Mouse (Mus musculus) lung, postnatal 0 days (tissue): ENCODE results near the gene Hist2h3c1. TPM values are rescaled to one million over a fixed set of nuclear protein-coding genes. Genes with fewer than 3 reads are reported as not detected.

Experiments
- ATAC-seq: fragments of 200-750 bp; cut with Nextera tagmentation; 2 replicates; pipeline ENCODE4 v1.8.0; 2017; ENCODE audit warnings: moderate library complexity
- DNase-seq: peaks from one replicate; pipeline ENCODE4 v3.0.0-alpha.2; 2016; ENCODE audit warnings: low spot score
- H3K27ac ChIP-seq: fragments of 300-500 bp; sonication (generic); 2 replicates; pipeline ENCODE4 v1.5.1; 2014; ENCODE audit warnings: antibody characterized with exemption, mild to moderate bottlenecking, low read length, mixed read lengths
- H3K27me3 ChIP-seq: fragments of 300-500 bp; sonication (generic); replicated peaks from 2 replicates; pipeline ENCODE4 v1.6.1; 2014; ENCODE audit warnings: low read length, mixed read lengths; ENCODE audit not compliant: insufficient read depth
- H3K36me3 ChIP-seq: fragments of 300-500 bp; sonication (generic); 2 replicates; pipeline ENCODE4 v1.6.1; 2014; ENCODE audit warnings: low read length, mixed read lengths; ENCODE audit not compliant: insufficient read depth
- H3K4me1 ChIP-seq: fragments of 300-500 bp; sonication (generic); 2 replicates; pipeline ENCODE4 v1.6.1; 2014; ENCODE audit warnings: antibody characterized with exemption, low read depth, low read length, mixed read lengths; ENCODE audit not compliant: insufficient read depth
- H3K4me2 ChIP-seq: fragments of 300-500 bp; sonication (generic); replicated peaks from 2 replicates; pipeline ENCODE4 v1.6.1; 2014; ENCODE audit warnings: low read depth, mild to moderate bottlenecking, low read length, moderate library complexity, mixed read lengths
- H3K4me3 ChIP-seq: fragments of 300-500 bp; sonication (generic); 2 replicates; pipeline ENCODE4 v1.5.1; 2014; ENCODE audit warnings: low read depth, low read length
- H3K9ac ChIP-seq: fragments of 300-500 bp; sonication (generic); replicated peaks from 2 replicates; pipeline ENCODE4 v1.6.1; 2014; ENCODE audit warnings: low read depth, mild to moderate bottlenecking
- H3K9me3 ChIP-seq: fragments of 300-500 bp; sonication (generic); 2 replicates; pipeline ENCODE4 v1.6.1; 2016; ENCODE audit warnings: low read length, mixed read lengths
- CTCF ChIP-seq: IDR thresholded peaks from 2 replicates; pipeline ENCODE4 v1.5.1; 2016; ENCODE audit warnings: antibody characterized with exemption, mild to moderate bottlenecking
- EP300 ChIP-seq: IDR thresholded peaks from 2 replicates; pipeline ENCODE4 v1.6.1; 2016; ENCODE audit warnings: antibody characterized with exemption, mild to moderate bottlenecking, control low read depth
- WGBS: fragments of 180-500 bp; shearing (Covaris S2); extraction: QIAGEN DNeasy Blood & Tissue Kit; methylation state at CpG from one replicate; pipeline ENCODE4 v1.1.7; 2014; 5-methylcytosine and 5-hydroxymethylcytosine counted together
- polyA plus RNA-seq: library from polyadenylated mRNA; unstranded; fragments of >200 nt; fragmentation: Nextera tagmentation; extraction: Ambion mirVana; gene quantifications from 2 replicates; pipeline ENCODE4 v1.2.1, GENCODE M21; 2015

The Hist2h3c1 gene
- polyA plus RNA-seq, 1 experiment from 2014 or later: not detected

DNA sequence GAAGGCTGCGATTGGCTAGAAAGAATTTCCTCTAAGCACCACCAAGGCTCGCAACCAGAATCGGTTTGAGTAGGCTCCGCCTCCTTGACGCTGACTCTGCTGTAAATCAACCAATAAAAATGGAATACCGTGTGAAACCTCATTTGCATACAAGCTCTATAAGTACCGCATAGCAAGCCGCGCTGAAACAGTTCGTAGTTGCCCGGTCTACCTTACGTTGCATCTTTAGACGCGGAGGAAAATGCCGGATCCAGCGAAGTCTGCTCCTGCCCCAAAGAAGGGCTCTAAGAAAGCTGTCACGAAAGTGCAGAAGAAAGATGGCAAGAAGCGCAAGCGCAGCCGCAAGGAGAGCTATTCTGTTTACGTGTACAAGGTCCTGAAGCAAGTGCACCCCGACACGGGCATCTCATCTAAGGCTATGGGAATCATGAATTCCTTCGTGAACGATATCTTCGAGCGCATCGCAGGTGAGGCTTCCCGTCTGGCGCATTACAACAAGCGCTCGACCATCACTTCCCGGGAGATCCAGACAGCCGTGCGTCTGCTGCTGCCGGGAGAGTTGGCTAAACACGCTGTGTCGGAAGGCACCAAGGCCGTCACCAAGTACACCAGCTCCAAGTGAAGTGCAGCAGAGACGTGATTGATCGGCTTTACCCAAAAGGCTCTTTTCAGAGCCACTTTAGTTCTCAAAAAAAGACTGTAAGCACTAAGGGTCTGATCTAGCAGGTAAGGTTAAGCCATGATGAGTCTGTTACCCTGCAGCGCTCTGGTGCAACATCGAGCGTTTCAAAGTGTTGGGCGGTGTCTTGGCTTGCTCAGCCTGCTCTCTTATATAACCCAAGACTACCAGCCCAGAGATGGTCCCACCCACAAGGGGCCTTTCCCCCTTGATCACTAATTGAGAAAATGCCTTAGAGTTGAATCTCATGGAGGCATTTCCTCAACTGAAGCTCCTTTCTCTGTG, 23.3 kb downstream of the Hist2h3c1 start, which contains the start of gene Hist2h2bb:
Hist2h2bb (plus strand) TSS at position 242 of the 964 bp plus-strand sequence.
- no peaks in the 10 kb centered on the region for H3K27me3 ChIP-seq
- DNase-seq: peak; percentile 99
- H3K4me1 ChIP-seq: no peaks in the 10 kb centered on the region
- peak within 1 kb of the TSS; percentile 92 for H3K27ac ChIP-seq
- no peaks in the 10 kb centered on the region for H3K9me3 ChIP-seq
- peak within 1 kb of the TSS; percentile 87 for H3K4me2 ChIP-seq
- no peak for TF ChIP-seq EP300
- no peak for TF ChIP-seq CTCF
- peak within 1 kb of the TSS; percentile 42 for H3K9ac ChIP-seq
- peak within 1 kb of the TSS; percentile 49 for H3K4me3 ChIP-seq
- WGBS: under 1% methylated on average over 45 of the region's 45 CpGs
- ATAC-seq: peak; percentile 96
- H3K36me3 ChIP-seq: no peaks in the 10 kb centered on the region

- H3K4me1 ChIP-seq: peaks cover 3% of the 10 kb centered on the region; the same call in 1 of the 2 replicates
- H3K9ac ChIP-seq: no peak overlapping the region
- ATAC-seq (no peak), DNase-seq (no peak)
- TF ChIP-seq EP300 (no peak), CTCF (no peak)
- H3K27ac ChIP-seq: no peak overlapping the region
- no peaks in the 10 kb centered on the region for H3K27me3 ChIP-seq
- no peaks in the 10 kb centered on the region for H3K9me3 ChIP-seq
- no peak overlapping the region for H3K4me2 ChIP-seq
- WGBS: 86% methylated on average over 17 of the region's 17 CpGs
- H3K4me3 ChIP-seq: no peak overlapping the region
- no peaks in the 10 kb centered on the region for H3K36me3 ChIP-seq
These were observed 27.3 kb downstream of the Hist2h3c1 start for GRCm38 (mm10) chr3:96273591-96274465.

GRCm38 (mm10) chr3:96277428-96277799, 30.9 kb downstream of the Hist2h3c1 start:
- H3K4me2 ChIP-seq: peak overlapping the region; percentile 73
- peak overlapping the region; percentile 43 for H3K27ac ChIP-seq
- TF ChIP-seq EP300: no peak
- TF ChIP-seq CTCF: peak; percentile 40
- no peak overlapping the region for H3K9ac ChIP-seq
- peak overlapping the region; percentile 45 for H3K4me3 ChIP-seq
- ATAC-seq: peak; percentile 52
- H3K4me1 ChIP-seq: peaks cover 3% of the 10 kb centered on the region; the same call in 1 of the 2 replicates
- no peaks in the 10 kb centered on the region for H3K27me3 ChIP-seq
- no peaks in the 10 kb centered on the region for H3K9me3 ChIP-seq
- H3K36me3 ChIP-seq: no peaks in the 10 kb centered on the region
- WGBS: 13% methylated on average over 7 of the region's 8 CpGs
- DNase-seq: peak; percentile 64

DNA sequence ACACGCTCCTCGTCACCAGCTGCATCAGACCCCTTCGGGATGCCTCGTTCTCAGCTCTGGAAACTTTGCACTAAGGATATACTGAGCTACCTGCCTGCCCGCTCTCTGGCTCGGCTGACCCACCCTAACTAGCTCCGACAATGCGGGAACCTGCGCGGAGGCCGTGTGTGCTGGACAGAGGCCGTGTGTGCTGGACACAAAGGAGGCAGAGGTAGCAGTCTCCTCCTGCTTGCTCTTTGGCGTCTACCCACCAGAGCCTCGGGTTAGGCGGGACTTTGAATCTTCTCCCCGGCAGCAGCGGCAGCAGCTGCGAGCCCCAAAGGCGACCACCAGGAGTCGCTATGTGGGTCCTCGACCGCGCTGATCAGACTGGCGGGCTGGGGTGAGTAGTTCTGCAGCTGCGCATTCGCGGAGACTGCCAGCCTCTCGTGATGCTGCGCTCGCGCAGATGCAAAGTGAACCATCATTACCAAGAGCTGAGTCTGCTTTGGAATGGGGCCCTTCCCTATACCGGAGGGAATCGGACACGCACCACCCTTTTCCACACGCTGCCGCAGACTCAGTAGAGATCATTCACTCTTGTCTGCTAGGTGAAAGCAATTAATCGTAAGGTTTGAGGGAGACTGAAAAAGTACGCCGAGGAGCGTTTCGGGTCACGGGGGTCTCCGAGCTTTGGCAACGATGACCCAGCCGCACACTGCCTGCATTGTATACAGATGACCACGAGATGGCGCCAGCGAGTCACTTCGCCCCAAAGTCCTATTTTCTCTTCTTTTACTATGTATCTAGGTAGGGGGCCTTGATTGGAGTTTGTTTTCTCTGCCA, 31.5 kb downstream of the Hist2h3c1 start:
- peak; percentile 83 for TF ChIP-seq CTCF
- TF ChIP-seq EP300: no peak

DNA sequence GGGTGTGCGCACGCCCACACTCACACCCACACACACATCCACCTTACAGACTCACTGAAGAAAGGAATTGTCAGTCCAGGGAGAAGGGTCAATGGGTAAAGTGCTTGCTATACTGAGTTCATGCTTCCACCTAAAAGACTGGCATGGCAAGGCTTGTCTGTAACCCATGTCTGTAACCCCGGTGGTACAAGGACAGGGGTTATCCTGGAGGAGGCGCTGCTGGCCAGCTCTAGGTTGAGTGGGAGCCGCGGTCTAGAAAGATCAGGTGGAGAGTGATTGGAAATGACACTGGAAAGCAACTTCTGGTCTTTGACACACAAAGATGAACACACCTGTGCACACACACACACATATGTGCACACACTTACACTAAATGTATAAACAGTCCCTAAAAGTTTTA, 34.2 kb downstream of the Hist2h3c1 start:
- H3K9ac ChIP-seq: no peak overlapping the region
- H3K9me3 ChIP-seq: no peaks in the 10 kb centered on the region
- no peaks in the 10 kb centered on the region for H3K36me3 ChIP-seq
- no peak for DNase-seq
- no peak overlapping the region for H3K27ac ChIP-seq
- H3K4me3 ChIP-seq: no peak overlapping the region
- no peak for TF ChIP-seq EP300
- peak; percentile 24; the same call in 1 of the 2 replicates for TF ChIP-seq CTCF
- H3K27me3 ChIP-seq: no peaks in the 10 kb centered on the region
- peaks cover 3% of the 10 kb centered on the region; the same call in 1 of the 2 replicates for H3K4me1 ChIP-seq
- 51% methylated on average over 6 of the region's 6 CpGs for WGBS
- no peak overlapping the region for H3K4me2 ChIP-seq
- no peak for ATAC-seq

More for the DNA sequence above, 31.5 kb downstream of the Hist2h3c1 start:
- no peaks in the 10 kb centered on the region for H3K9me3 ChIP-seq
- peak overlapping the region; percentile 43 for H3K27ac ChIP-seq
- peaks cover 3% of the 10 kb centered on the region; the same call in 1 of the 2 replicates for H3K4me1 ChIP-seq
- peak; percentile 97 for ATAC-seq
- DNase-seq: peak; percentile 93
- H3K4me3 ChIP-seq: peak overlapping the region; percentile 45
- no peak overlapping the region for H3K9ac ChIP-seq
- H3K36me3 ChIP-seq: no peaks in the 10 kb centered on the region
- H3K27me3 ChIP-seq: no peaks in the 10 kb centered on the region
- peak overlapping the region; percentile 73 for H3K4me2 ChIP-seq
- under 1% methylated on average over 49 of the region's 49 CpGs for WGBS
